Mouse (Mus musculus) G1E (cell line): Measurements from ENCODE around the gene Ubr2. TPM values are rescaled to one million over a fixed set of nuclear protein-coding genes. Genes with fewer than 3 reads are reported as not detected.
A peak's percentile ranks its signal among the peaks of the same experiment; 100 is the strongest.

Experiments used
- ATAC-seq: 2 replicates; pipeline ENCODE4 v1.8.0; 2016; ENCODE audit warnings: mild to moderate bottlenecking; ENCODE audit not compliant: insufficient number of reproducible peaks, poor library complexity, low FRiP score, severe bottlenecking; ENCODE audit errors: extremely low read depth
- DNase-seq: peaks from one replicate; pipeline ENCODE4 v3.0.0; 2012; ENCODE audit warnings: low spot score
- H3K27me3 ChIP-seq: 2 replicates; pipeline ENCODE4 v1.6.1; 2012; ENCODE audit warnings: mild to moderate bottlenecking, low read length, inconsistent platforms; ENCODE audit not compliant: insufficient read depth
- H3K36me3 ChIP-seq: replicated peaks from 2 replicates; pipeline ENCODE3; 2012; ENCODE audit warnings: mild to moderate bottlenecking, inconsistent platforms
- H3K4me1 ChIP-seq: 2 replicates; pipeline ENCODE4 v1.6.1; 2012; ENCODE audit warnings: low read depth, low read length, inconsistent platforms, mixed read lengths; ENCODE audit not compliant: insufficient read depth
- H3K4me3 ChIP-seq: 2 replicates; pipeline ENCODE4 v1.5.1; 2012; ENCODE audit warnings: low read depth, mild to moderate bottlenecking, inconsistent platforms, low read length, moderate library complexity, mixed read lengths
- H3K9me3 ChIP-seq: replicated peaks from 2 replicates; pipeline ENCODE4 v1.6.1; 2012; ENCODE audit warnings: inconsistent platforms
- CTCF ChIP-seq: IDR thresholded peaks from 2 replicates; pipeline ENCODE4 v1.5.1; 2012; ENCODE audit warnings: low read depth, low read length, inconsistent platforms, mixed read lengths
- GATA1 ChIP-seq: IDR thresholded peaks from 2 replicates; pipeline ENCODE4 v1.6.1; 2012; ENCODE audit warnings: borderline replicate concordance, low read length, inconsistent platforms, mixed read lengths
- GATA2 ChIP-seq: IDR thresholded peaks from 2 replicates; pipeline ENCODE4 v1.6.1; 2012; ENCODE audit warnings: low read depth, low read length, inconsistent platforms, borderline replicate concordance
- POLR2AphosphoS5 ChIP-seq: IDR thresholded peaks from 2 replicates; pipeline ENCODE4 v1.6.1; 2012; ENCODE audit warnings: low read depth, low read length, inconsistent platforms; ENCODE audit not compliant: insufficient replicate concordance
- TAL1 ChIP-seq: conservative IDR thresholded peaks from 2 replicates; pipeline ENCODE4 v1.6.1; 2012; ENCODE audit warnings: low read depth, low read length, inconsistent platforms, mixed read lengths
- polyA plus RNA-seq: library from polyadenylated mRNA; stranded (reverse); fragments of >175 nt; gene quantifications from 2 replicates; pipeline ENCODE4 v1.2.3, GENCODE M21; 2012
- total RNA-seq, 2 experiments: library from RNA; stranded (forward) in 1 of 2; stranded (reverse) in 1 of 2; fragments of 200-1000 nt in 1 of 2; fragments of >200 nt in 1 of 2; fragmentation: Nextera tagmentation in 1 of 2; gene quantifications; 2 replicates each; pipeline ENCODE4 v1.2.3; 2014 to 2017

Ubr2 gene
- total and polyA plus RNA-seq, 3 experiments = 14.6 to 116 (median 51.4) TPM

- ATAC-seq (no peak), DNase-seq (no peak)
- no peaks in the 10 kb centered on the region for H3K27me3 ChIP-seq
- peaks cover 99% of the 10 kb centered on the region for H3K36me3 ChIP-seq
- H3K9me3 ChIP-seq = no peaks in the 10 kb centered on the region
- H3K4me1 ChIP-seq = peaks cover 17% of the 10 kb centered on the region
- no peak for TF ChIP-seq POLR2AphosphoS5
- no peak for TF ChIP-seq TAL1
- TF ChIP-seq CTCF = no peak
- TF ChIP-seq GATA2 = no peak
- no peak for TF ChIP-seq GATA1
- no peak overlapping the region for H3K4me3 ChIP-seq
Observed at GRCm38 (mm10) chr17:46995621-46996020, 14.7 kb downstream of the Ubr2 start.

- no peak overlapping the region for H3K4me3 ChIP-seq
- no peak for TF ChIP-seq GATA2
- no peak for DNase-seq
Observed at GRCm38 (mm10) chr17:46994641-46995398, 15.5 kb downstream of the Ubr2 start.

GRCm38 (mm10) chr17:46993625-46994024 is 16.7 kb downstream of the Ubr2 start:
- Histone ChIP-seq H3K4me1 (peaks cover 27% of the 10 kb centered on the region), H3K36me3 (peaks cover 97% of the 10 kb centered on the region), H3K27me3 (no peaks in the 10 kb centered on the region), H3K9me3 (no peaks in the 10 kb centered on the region), H3K4me3 (no peak overlapping the region)
- no peak for DNase-seq
- ATAC-seq = no peak
- TF ChIP-seq POLR2AphosphoS5 (no peak), CTCF (no peak), TAL1 (no peak), GATA2 (no peak), GATA1 (no peak)

More at GRCm38 (mm10) chr17:46994641-46995398, 15.5 kb downstream of the Ubr2 start:
- peaks cover 99% of the 10 kb centered on the region for H3K36me3 ChIP-seq
- no peaks in the 10 kb centered on the region for H3K9me3 ChIP-seq
- H3K4me1 ChIP-seq = peaks cover 18% of the 10 kb centered on the region
- ATAC-seq = no peak
- no peaks in the 10 kb centered on the region for H3K27me3 ChIP-seq

GRCm38 (mm10) chr17:46987631-46988030 is 22.7 kb downstream of the Ubr2 start:
- Histone ChIP-seq H3K4me1 (peaks cover 19% of the 10 kb centered on the region), H3K4me3 (no peak overlapping the region), H3K36me3 (peaks cover 98% of the 10 kb centered on the region), H3K27me3 (no peaks in the 10 kb centered on the region), H3K9me3 (no peaks in the 10 kb centered on the region)
- DNase-seq (no peak), ATAC-seq (no peak)
- TF ChIP-seq POLR2AphosphoS5 (no peak), TAL1 (no peak), GATA2 (no peak), GATA1 (no peak), CTCF (no peak)

GRCm38 (mm10) chr17:46980050-46980449 is 30.3 kb downstream of the Ubr2 start:
- ATAC-seq = no peak
- H3K36me3 ChIP-seq = peaks cover 99% of the 10 kb centered on the region

GRCm38 (mm10) chr17:46975183-46975582 is 35.2 kb downstream of the Ubr2 start:
- TF ChIP-seq CTCF = peak; percentile 83
- no peak for TF ChIP-seq TAL1
- Histone ChIP-seq H3K27me3 (no peaks in the 10 kb centered on the region), H3K36me3 (peaks cover 98% of the 10 kb centered on the region), H3K4me1 (no peaks in the 10 kb centered on the region), H3K9me3 (no peaks in the 10 kb centered on the region), H3K4me3 (no peak overlapping the region)
- DNase-seq (no peak), ATAC-seq (no peak)

More at GRCm38 (mm10) chr17:46980050-46980449, 30.3 kb downstream of the Ubr2 start:
- no peak overlapping the region for H3K4me3 ChIP-seq
- H3K4me1 ChIP-seq = no peaks in the 10 kb centered on the region
- H3K9me3 ChIP-seq = no peaks in the 10 kb centered on the region
- DNase-seq = no peak
- H3K27me3 ChIP-seq = no peaks in the 10 kb centered on the region
- TF ChIP-seq CTCF (no peak), POLR2AphosphoS5 (no peak), GATA1 (no peak), TAL1 (no peak), GATA2 (no peak)

- H3K4me1 ChIP-seq = no peaks in the 10 kb centered on the region
- TF ChIP-seq TAL1 (no peak), POLR2AphosphoS5 (no peak), GATA1 (no peak), CTCF (no peak), GATA2 (no peak)
- no peak for ATAC-seq
- no peak overlapping the region for H3K4me3 ChIP-seq
- no peaks in the 10 kb centered on the region for H3K9me3 ChIP-seq
- no peak for DNase-seq
- H3K27me3 ChIP-seq = no peaks in the 10 kb centered on the region
- H3K36me3 ChIP-seq = peaks cover 97% of the 10 kb centered on the region
Observed at GRCm38 (mm10) chr17:46972603-46973002, 37.8 kb downstream of the Ubr2 start.
